Mouse (Mus musculus) heart, adult 2 months (tissue): ENCODE results near the gene Zranb2. TPM values are rescaled to one million over a fixed set of nuclear protein-coding genes. Genes with fewer than 3 reads are reported as not detected.

ENCODE experiments used
- DNase-seq, 2 experiments: peaks; one replicate each; pipeline ENCODE4 v3.0.0; 2021
- H3K27ac ChIP-seq: fragments of 200-600 bp; 2 replicates; pipeline ENCODE4 v1.8.1; 2022
- H3K27me3 ChIP-seq: fragments of 200-500 bp; 2 replicates; pipeline ENCODE4 v1.6.1; 2012; ENCODE audit warnings: mild to moderate bottlenecking, low read length, inconsistent platforms, mixed read lengths; ENCODE audit not compliant: control insufficient read depth, insufficient read depth
- H3K36me3 ChIP-seq: fragments of 200-500 bp; 2 replicates; pipeline ENCODE4 v1.6.1; 2012; ENCODE audit warnings: low read length, inconsistent platforms; ENCODE audit not compliant: control insufficient read depth, insufficient read depth
- H3K4me1 ChIP-seq: fragments of 200-500 bp; 2 replicates; pipeline ENCODE4 v1.6.1; 2011; ENCODE audit warnings: low read length; ENCODE audit not compliant: control insufficient read depth, insufficient read depth
- H3K4me3 ChIP-seq: fragments of 200-600 bp; 2 replicates; pipeline ENCODE4 v1.8.1; 2022
- H3K79me2 ChIP-seq: fragments of 200-500 bp; replicated peaks from 2 replicates; pipeline ENCODE4 v1.6.1; 2012; ENCODE audit warnings: mild to moderate bottlenecking, inconsistent platforms, low read length, moderate library complexity, mixed read lengths; ENCODE audit not compliant: control insufficient read depth, insufficient read depth
- H3K9ac ChIP-seq: fragments of 200-500 bp; 2 replicates; pipeline ENCODE4 v1.6.1; 2012; ENCODE audit warnings: low read depth, mild to moderate bottlenecking, control low read depth, inconsistent platforms, low read length, mixed read lengths
- CTCF ChIP-seq: fragments of 200-600 bp; IDR thresholded peaks from 2 replicates; pipeline ENCODE4 v1.8.1; 2022; ENCODE audit warnings: antibody characterized with exemption, mild to moderate bottlenecking, moderate library complexity
- EP300 ChIP-seq: fragments of 200-500 bp; IDR thresholded peaks from 2 replicates; pipeline ENCODE4 v1.6.1; 2011; ENCODE audit warnings: low read depth, low read length, control low read depth; ENCODE audit not compliant: insufficient read depth
- POLR2A ChIP-seq: fragments of 200-500 bp; IDR thresholded peaks from 2 replicates; pipeline ENCODE4 v1.6.1; 2011; ENCODE audit warnings: mild to moderate bottlenecking, low read depth, low read length, control low read depth; ENCODE audit not compliant: insufficient read depth
- WGBS: fragments of 180-500 bp; shearing (Covaris S2); methylation state at CpG from one replicate; pipeline ENCODE4 v1.1.7; 2018; 5-methylcytosine and 5-hydroxymethylcytosine counted together
- intact Hi-C: fragments of 180-260 bp; cut with DNase I; formaldehyde crosslinking; loops from one replicate; pipeline ENCODE4 v1.15.1; 2025
- polyA plus RNA-seq: library from polyadenylated mRNA; depleted of rRNA; stranded (reverse); fragments of >200 nt; gene quantifications from 2 replicates; pipeline ENCODE4 v1.2.3, GENCODE M21; 2012
- total RNA-seq, 2 experiments: library from RNA; stranded (reverse); gene quantifications; 2 replicates each; pipeline ENCODE4 v1.2.3; 2021

The Zranb2 gene
- total and polyA plus RNA-seq, 3 experiments: 6.7 to 37.2 (median 36.3) TPM

DNA sequence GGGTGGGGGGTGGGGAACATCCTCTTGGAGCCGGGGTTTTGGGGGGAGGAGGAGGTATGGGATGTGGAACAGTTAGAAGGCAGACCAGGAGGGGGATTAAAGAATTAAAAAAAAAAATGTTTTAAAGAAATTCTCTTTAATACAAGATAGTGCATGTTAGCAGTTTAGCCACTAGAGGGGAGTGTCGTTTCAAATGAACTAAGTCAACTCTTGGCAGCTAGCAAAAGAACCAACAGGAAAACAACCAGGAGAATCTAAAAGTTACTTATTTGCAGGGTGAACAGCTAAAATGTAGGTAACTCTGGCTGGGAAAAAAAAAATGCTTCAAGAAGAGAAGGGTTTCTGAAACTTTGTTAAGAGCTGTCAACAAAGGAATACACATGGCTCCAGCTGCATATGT lies 31.2 kb downstream of the Zranb2 start:
- Histone ChIP-seq H3K27me3 (peaks cover 10% of the 10 kb centered on the region), H3K27ac (no peak overlapping the region), H3K9ac (no peak overlapping the region), H3K36me3 (no peaks in the 10 kb centered on the region), H3K4me1 (no peaks in the 10 kb centered on the region), H3K79me2 (no peaks in the 10 kb centered on the region), H3K4me3 (no peak overlapping the region)
- peak; percentile 69 for TF ChIP-seq CTCF
- no peak for TF ChIP-seq POLR2A
- TF ChIP-seq EP300: no peak
- intact Hi-C loops: loop anchor here (1.0 to 10.0 kb wide), 2 partner anchors 152 to 510 kb away; no protein-coding TSS in a partner anchor
- no peak for DNase-seq
- 0% methylated on average over 2 of the region's 2 CpGs for WGBS

DNA sequence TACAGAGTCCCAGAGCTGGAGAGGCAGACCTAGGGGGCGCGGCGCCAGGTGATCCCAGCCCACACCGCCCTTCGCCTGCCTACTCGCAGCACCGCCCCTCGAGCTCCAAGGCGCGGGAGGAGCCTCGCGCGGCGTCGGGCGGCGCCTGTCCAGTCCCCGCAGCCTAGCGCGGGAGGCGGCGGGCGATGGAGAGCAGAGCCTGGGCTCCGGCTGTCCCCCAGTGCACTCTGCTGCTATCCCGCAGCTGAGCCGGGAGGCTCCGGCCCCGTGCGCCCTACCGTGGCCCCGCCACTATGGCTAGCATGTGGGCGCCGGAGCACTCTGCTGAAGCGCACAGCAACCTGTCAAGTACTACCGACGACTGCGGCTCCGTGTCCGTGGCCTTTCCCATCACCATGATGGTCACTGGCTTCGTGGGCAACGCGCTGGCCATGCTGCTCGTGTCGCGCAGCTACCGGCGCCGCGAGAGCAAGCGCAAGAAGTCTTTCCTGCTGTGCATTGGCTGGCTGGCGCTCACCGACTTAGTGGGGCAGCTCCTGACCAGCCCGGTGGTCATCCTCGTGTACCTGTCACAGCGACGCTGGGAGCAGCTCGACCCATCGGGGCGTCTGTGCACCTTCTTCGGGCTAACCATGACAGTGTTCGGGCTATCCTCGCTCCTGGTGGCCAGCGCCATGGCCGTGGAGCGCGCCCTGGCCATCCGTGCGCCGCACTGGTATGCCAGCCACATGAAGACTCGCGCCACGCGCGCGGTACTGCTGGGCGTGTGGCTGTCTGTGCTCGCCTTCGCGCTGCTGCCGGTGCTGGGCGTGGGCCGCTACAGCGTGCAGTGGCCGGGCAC lies 33.0 kb downstream of the Zranb2 start, which contains the start of gene Ptger3:
Ptger3 (plus strand) TSS at position 168 of the 841 bp plus-strand sequence.
- 2% methylated on average over 84 of the region's 84 CpGs for WGBS
- Histone ChIP-seq H3K27ac (no peak within 1 kb of the TSS), H3K4me3 (peak within 1 kb of the TSS; percentile 8; the same call in 1 of the 2 replicates), H3K36me3 (no peaks in the 10 kb centered on the region), H3K79me2 (no peaks in the 10 kb centered on the region), H3K27me3 (peaks cover 10% of the 10 kb centered on the region), H3K9ac (no peak within 1 kb of the TSS), H3K4me1 (no peaks in the 10 kb centered on the region)
- DNase-seq: peak; percentile 18 to 21
- intact Hi-C loops: loop anchor here (10.0 kb wide), 1 partner anchor 508 kb away; no protein-coding TSS in a partner anchor
- TF ChIP-seq CTCF: no peak
- no peak for TF ChIP-seq POLR2A
- no peak for TF ChIP-seq EP300

DNA sequence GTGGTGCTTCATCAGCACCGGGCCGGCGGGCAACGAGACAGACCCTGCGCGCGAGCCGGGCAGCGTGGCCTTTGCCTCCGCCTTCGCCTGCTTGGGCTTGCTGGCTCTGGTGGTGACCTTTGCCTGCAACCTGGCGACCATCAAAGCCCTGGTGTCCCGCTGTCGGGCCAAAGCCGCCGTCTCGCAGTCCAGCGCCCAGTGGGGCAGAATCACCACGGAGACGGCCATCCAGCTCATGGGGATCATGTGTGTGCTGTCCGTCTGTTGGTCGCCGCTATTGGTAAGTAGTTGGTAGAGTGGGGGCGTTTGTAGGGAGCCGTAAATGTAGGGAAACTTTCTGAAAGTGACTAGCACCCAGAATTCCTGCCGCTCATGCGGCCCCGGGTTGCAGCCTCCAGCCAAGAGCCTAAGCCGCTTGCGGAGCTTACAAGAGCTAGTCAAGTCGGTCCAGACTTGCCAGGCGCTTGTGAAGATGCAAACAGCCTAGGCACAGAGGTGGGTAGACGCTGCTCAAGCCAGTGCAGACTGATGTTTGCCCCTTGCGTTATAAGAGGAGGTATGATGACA lies 33.7 kb downstream of the Zranb2 start:
- Histone ChIP-seq H3K4me1 (no peaks in the 10 kb centered on the region), H3K27ac (no peak overlapping the region), H3K36me3 (no peaks in the 10 kb centered on the region), H3K4me3 (no peak overlapping the region), H3K79me2 (no peaks in the 10 kb centered on the region), H3K9ac (no peak overlapping the region), H3K27me3 (peaks cover 10% of the 10 kb centered on the region)
- intact Hi-C loops: loop anchor here (10.0 kb wide), 1 partner anchor 507 kb away; no protein-coding TSS in a partner anchor
- WGBS: 4% methylated on average over 34 of the region's 34 CpGs
- DNase-seq: no peak
- TF ChIP-seq CTCF: no peak
- no peak for TF ChIP-seq EP300
- no peak for TF ChIP-seq POLR2A

DNA sequence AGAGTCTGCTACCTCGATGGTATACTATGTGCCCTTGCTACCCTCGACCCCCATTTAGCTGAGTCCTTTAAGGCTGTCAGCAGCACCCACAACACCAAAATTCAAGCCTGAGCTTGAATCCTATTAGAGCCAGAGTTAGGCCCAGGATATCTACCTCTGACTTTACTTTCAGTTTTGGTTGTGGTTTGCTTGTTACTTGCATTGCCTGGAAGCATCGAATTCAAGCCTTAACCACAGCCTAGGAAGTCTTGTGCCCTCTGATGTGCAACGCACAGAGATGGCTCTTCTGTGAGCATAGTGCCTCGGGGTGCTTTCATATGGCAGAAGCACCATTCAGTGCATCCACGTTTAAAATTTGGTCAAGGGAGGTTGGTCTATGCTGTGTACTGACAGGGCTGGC lies 38.1 kb downstream of the Zranb2 start:
- 72% methylated on average over 6 of the region's 6 CpGs for WGBS
- Histone ChIP-seq H3K27ac (no peak overlapping the region), H3K4me3 (no peak overlapping the region), H3K27me3 (peaks cover 4% of the 10 kb centered on the region), H3K9ac (no peak overlapping the region), H3K4me1 (no peaks in the 10 kb centered on the region), H3K79me2 (no peaks in the 10 kb centered on the region), H3K36me3 (no peaks in the 10 kb centered on the region)
- intact Hi-C loops: no loop called here
- TF ChIP-seq EP300 (no peak), CTCF (no peak), POLR2A (no peak)
- no peak for DNase-seq

DNA sequence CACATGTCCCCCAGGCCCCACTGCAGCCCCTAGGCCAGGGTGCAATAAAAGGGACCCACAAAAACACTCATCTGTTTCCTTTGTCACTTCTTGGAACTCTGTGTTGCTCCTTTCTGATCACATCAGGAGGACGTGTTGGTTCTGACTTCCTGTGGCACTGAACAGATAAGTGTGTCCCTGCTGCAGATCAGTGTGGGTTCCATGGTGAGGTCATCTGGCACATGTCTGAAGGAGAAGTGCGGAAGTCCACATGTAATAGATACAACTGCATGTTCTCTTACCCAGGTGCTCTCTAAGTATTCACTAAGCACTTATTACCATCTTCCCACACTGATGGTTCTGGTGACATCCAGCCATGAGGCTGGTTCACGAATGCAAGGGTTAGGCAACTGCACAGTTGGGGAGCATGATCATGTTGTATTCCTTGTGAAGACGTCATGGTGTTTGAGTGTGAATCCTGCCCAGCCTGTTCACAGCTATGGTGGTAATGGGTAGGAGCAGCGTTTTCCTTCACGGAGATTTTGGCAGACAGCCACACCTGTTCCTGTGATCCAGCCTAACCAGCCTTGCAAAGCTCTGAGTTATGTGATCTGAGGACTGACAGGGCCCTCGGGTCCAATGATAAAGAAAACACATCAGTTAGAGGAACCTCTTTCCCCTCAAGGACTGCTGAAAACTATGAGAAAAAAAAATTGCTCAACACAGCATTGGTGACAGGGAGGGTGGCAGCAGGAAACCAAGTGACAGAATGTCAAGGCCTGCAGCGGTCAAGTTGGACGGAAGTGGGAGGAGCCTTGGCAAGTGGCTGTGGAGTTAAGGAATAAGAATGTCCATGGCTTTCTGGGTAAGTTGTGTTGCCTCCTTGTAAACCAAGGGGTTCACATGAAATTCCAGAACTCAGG lies 41.7 kb downstream of the Zranb2 start:
- DNase-seq: peak in 1 of 2 experiments; percentile 15
- intact Hi-C loops: no loop called here
- H3K27me3 ChIP-seq: no peaks in the 10 kb centered on the region
- no peaks in the 10 kb centered on the region for H3K79me2 ChIP-seq
- no peak overlapping the region for H3K9ac ChIP-seq
- H3K4me1 ChIP-seq: no peaks in the 10 kb centered on the region
- TF ChIP-seq CTCF (no peak), POLR2A (no peak), EP300 (no peak)
- 41% methylated on average over 9 of the region's 9 CpGs for WGBS
- no peaks in the 10 kb centered on the region for H3K36me3 ChIP-seq
- H3K4me3 ChIP-seq: no peak overlapping the region
- H3K27ac ChIP-seq: no peak overlapping the region
